Comparison of ENCODE assay signal across 8 mouse cellular contexts in genomic region chr1:36069291-36069771, GRCm38 (mm10). TPM values are rescaled to one million over a fixed set of nuclear protein-coding genes. Genes with fewer than 3 reads are reported as not detected.
A peak's percentile ranks its signal among the peaks of the same experiment; 100 is the strongest.
DNase-seq lines count a peak whose midpoint lies in the region; ATAC-seq and TF ChIP-seq lines count a peak whose summit lies in the region.

No protein-coding gene starts in this region.

- 1% methylated on average over 13 of the region's 13 CpGs for WGBS in forebrain, embryonic 10.5 days
- 2% methylated on average over 13 of the region's 13 CpGs for WGBS in kidney, adult 2 months
- 2% methylated on average over 13 of the region's 13 CpGs for WGBS in lung, postnatal 0 days
- 2% methylated on average over 13 of the region's 13 CpGs for WGBS in stomach, embryonic 14.5 days

- in situ Hi-C loops in ES-E14 (cut with MboI; ENCODE audit: low sequenced_read_pairs in 2 of 2, unreplicated experiment in 2 of 2), result loop anchor here in 1 of 2 experiments (10.0 kb wide), 1 partner anchor 55 kb away; no protein-coding TSS in a partner anchor

- H3K36me3 ChIP-seq in ES-E14 (ENCODE audit: control insufficient read depth, insufficient read depth, low read length, poor library complexity, severe bottlenecking), result peaks cover 31% of the 10 kb centered on the region
- H3K36me3 ChIP-seq in forebrain, embryonic 10.5 days (replicated peaks), result peaks cover 30% of the 10 kb centered on the region
- H3K36me3 ChIP-seq in kidney, adult 2 months (ENCODE audit: control insufficient read depth, insufficient read depth, low read length), result no peaks in the 10 kb centered on the region
- no peaks in the 10 kb centered on the region for H3K36me3 ChIP-seq in lung, postnatal 0 days (ENCODE audit: insufficient read depth, low read length)
- peaks cover 2% of the 10 kb centered on the region; the same call in 1 of the 2 replicates for H3K36me3 ChIP-seq in stomach, embryonic 14.5 days (ENCODE audit: control insufficient read depth, insufficient read depth, low read length)

- TF ChIP-seq EP300 in lung, postnatal 0 days (IDR thresholded peaks at IDR 0.05), result no peak

- H3K4me1 ChIP-seq in ES-E14 (ENCODE audit: control insufficient read depth in 2 of 2, insufficient read depth in 2 of 2, low read length in 2 of 2, poor library complexity in 1 of 2), result peaks cover 8 to 36% of the 10 kb centered on the region in 2 experiments
- H3K4me1 ChIP-seq in forebrain, embryonic 10.5 days, result peaks cover 83% of the 10 kb centered on the region
- peaks cover 47% of the 10 kb centered on the region for H3K4me1 ChIP-seq in kidney, adult 2 months (ENCODE audit: control insufficient read depth, insufficient read depth, low read length)
- peaks cover 22% of the 10 kb centered on the region; the same call in 1 of the 2 replicates for H3K4me1 ChIP-seq in lung, postnatal 0 days (ENCODE audit: insufficient read depth, low read depth, low read length)
- H3K4me1 ChIP-seq in stomach, embryonic 14.5 days (ENCODE audit: control insufficient read depth, insufficient read depth, low read length), result peaks cover 39% of the 10 kb centered on the region; the same call in 1 of the 2 replicates

- no peaks in the 10 kb centered on the region for H3K9me3 ChIP-seq in ES-E14 (ENCODE audit: control insufficient read depth, insufficient read depth, low read depth, low read length)
- H3K9me3 ChIP-seq in forebrain, embryonic 10.5 days, result no peaks in the 10 kb centered on the region
- no peaks in the 10 kb centered on the region for H3K9me3 ChIP-seq in lung, postnatal 0 days (ENCODE audit: low read length)
- H3K9me3 ChIP-seq in stomach, embryonic 14.5 days (ENCODE audit: control insufficient read depth, low read depth, low read length), result no peaks in the 10 kb centered on the region

- no peak overlapping the region for H3K27ac ChIP-seq in ES-E14 (ENCODE audit: insufficient read depth, low read depth, low read length, poor library complexity, severe bottlenecking)
- H3K27ac ChIP-seq in forebrain, embryonic 10.5 days, result peak overlapping the region; percentile 88
- H3K27ac ChIP-seq in kidney, adult 2 months (ENCODE audit: insufficient read depth, low read depth, low read length), result peak overlapping the region; percentile 44
- H3K27ac ChIP-seq in lung, postnatal 0 days (ENCODE audit: low read length), result peak overlapping the region; percentile 77
- peak overlapping the region; percentile 58; the same call in 1 of the 2 replicates for H3K27ac ChIP-seq in stomach, embryonic 14.5 days (ENCODE audit: low read length)

- TF ChIP-seq CTCF in kidney, adult 2 months (conservative IDR thresholded peaks at IDR 0.05; ENCODE audit: insufficient read depth, insufficient read length, low read depth, low read length), result no peak
- TF ChIP-seq CTCF in lung, postnatal 0 days (IDR thresholded peaks at IDR 0.05), result no peak

- H3K9ac ChIP-seq in ES-E14 (ENCODE audit: insufficient read depth, low read depth, low read length, poor library complexity, severe bottlenecking), result peak overlapping the region; percentile 83
- peak overlapping the region; percentile 51 for H3K9ac ChIP-seq in lung, postnatal 0 days (replicated peaks; ENCODE audit: low read depth)
- H3K9ac ChIP-seq in stomach, embryonic 14.5 days (replicated peaks; ENCODE audit: low read depth, low read length), result peak overlapping the region; percentile 79

- TF ChIP-seq POLR2A in kidney, adult 2 months (IDR thresholded peaks at IDR 0.05; ENCODE audit: low read depth, low read length), result no peak

- peaks cover 32% of the 10 kb centered on the region for H3K27me3 ChIP-seq in forebrain, embryonic 10.5 days (ENCODE audit: poor library complexity, severe bottlenecking)
- H3K27me3 ChIP-seq in kidney, adult 2 months (replicated peaks; ENCODE audit: control insufficient read depth, insufficient read depth, low read length), result no peaks in the 10 kb centered on the region
- no peaks in the 10 kb centered on the region for H3K27me3 ChIP-seq in lung, postnatal 0 days (replicated peaks; ENCODE audit: insufficient read depth, low read length)
- no peaks in the 10 kb centered on the region for H3K27me3 ChIP-seq in stomach, embryonic 14.5 days (ENCODE audit: control insufficient read depth, insufficient read depth, low read length)

- peak overlapping the region; percentile 84 to 98 for H3K4me3 ChIP-seq in ES-E14 (ENCODE audit: insufficient read depth in 1 of 2, low read depth in 1 of 2, low read length in 2 of 2, poor library complexity in 1 of 2, severe bottlenecking in 1 of 2)
- peak overlapping the region; percentile 77 for H3K4me3 ChIP-seq in forebrain, embryonic 10.5 days
- H3K4me3 ChIP-seq in kidney, adult 2 months (ENCODE audit: insufficient read depth, low read depth, low read length), result peak overlapping the region; percentile 60
- H3K4me3 ChIP-seq in lung, postnatal 0 days (ENCODE audit: low read depth, low read length), result peak overlapping the region; percentile 76
- H3K4me3 ChIP-seq in stomach, embryonic 14.5 days (ENCODE audit: low read depth, low read length), result peak overlapping the region; percentile 76

- peak; percentile 4; the same call in 1 of the 2 replicates for ATAC-seq in lung, postnatal 0 days
- no peak; the same call in 1 of the 2 replicates for ATAC-seq in stomach, embryonic 14.5 days (ENCODE audit: insufficient number of reproducible peaks, insufficient read depth, low FRiP score, low read depth)

- DNase-seq in cerebellum, adult 11-12 months, result peak; percentile 76
- DNase-seq in cerebellum, postnatal 4 days (ENCODE audit: low spot score in 2 of 2), result no peak
- no peak for DNase-seq in ES-E14 (ENCODE audit: low read depth, low spot score)
- peak; percentile 27 for DNase-seq in forebrain, embryonic 10.5 days (ENCODE audit: extremely low spot score, low spot score)
- DNase-seq in kidney, adult 2 months, result peak; percentile 82
- DNase-seq in lung, postnatal 0 days (ENCODE audit: low spot score), result peak; percentile 69
- DNase-seq in ovary, postnatal 10 days (ENCODE audit: low spot score), result no peak

- H3K4me2 ChIP-seq in lung, postnatal 0 days (replicated peaks; ENCODE audit: low read depth, low read length), result peak overlapping the region; percentile 94
- peak overlapping the region; percentile 91 for H3K4me2 ChIP-seq in stomach, embryonic 14.5 days (replicated peaks; ENCODE audit: low read depth, low read length)

TF ChIP-seq in ES-E14, 5 proteins besides CTCF, POLR2A, EP300 and RAD21:
- TF ChIP-seq MAFK (IDR thresholded peaks at IDR 0.05; ENCODE audit: insufficient read depth, low read depth, low read length) (no peak), HCFC1 (IDR thresholded peaks at IDR 0.05; ENCODE audit: borderline replicate concordance, insufficient read depth, low read length) (no peak), ZC3H11A (IDR thresholded peaks at IDR 0.05; ENCODE audit: borderline replicate concordance, low read depth, low read length) (no peak), CHD2 (IDR thresholded peaks at IDR 0.05; ENCODE audit: low read depth, low read length) (no peak), ZNF384 (IDR thresholded peaks at IDR 0.05; ENCODE audit: low read depth, low read length) (no peak)

RNA-seq across cellular contexts. Expression of gene Hs6st1, which starts 1.1 kb away (rescaled TPM):
- 46.3 and 51.0 TPM in 2 replicates for total RNA-seq in ES-E14 (2012; rRNA removed)
- polyA plus RNA-seq in forebrain, embryonic 10.5 days (2016; fragmentation: Nextera tagmentation; extraction: Ambion mirVana), result 4.2 TPM in 2 replicates
- polyA plus RNA-seq in kidney, adult 2 months (2012; rRNA removed), result 123 and 142 TPM in 2 replicates
- polyA plus RNA-seq in lung, postnatal 0 days (2015; fragmentation: Nextera tagmentation; extraction: Ambion mirVana), result 4.9 and 6.3 TPM in 2 replicates
- 8.0 and 8.5 TPM in 2 replicates for polyA plus RNA-seq in stomach, embryonic 14.5 days (2014; fragmentation: Nextera tagmentation; extraction: Ambion mirVana)

Comparison
In these comparisons a context has a peak if more than half of its experiments do, and no peak if none do; other contexts are left out.
1. DNase-seq: peak in cerebellum, adult 11-12 months (single experiment), forebrain, embryonic 10.5 days (single experiment), kidney, adult 2 months (single experiment) and lung, postnatal 0 days (single experiment); none in cerebellum, postnatal 4 days (0 of 2), ES-E14 (single experiment) and ovary, postnatal 10 days (single experiment).
2. RNA of gene Hs6st1, which starts 1.1 kb away (polyA plus RNA-seq): 123 to 142 TPM in kidney, adult 2 months; 8.0 to 8.5 TPM in stomach, embryonic 14.5 days, 4.9 to 6.3 TPM in lung, postnatal 0 days and 4.2 TPM in forebrain, embryonic 10.5 days; every median in the first group is over 10 times any median in the second.
3. Peak in every context shown above with its lines, with median percentiles within 50 percentile points of each other: H3K4me3 ChIP-seq and H3K9ac ChIP-seq.